Mouse (Mus musculus) cortical plate, adult 2 months (tissue): ENCODE measurements around the gene Zbtb16.

Experiments used
- CTCF ChIP-seq: fragments of 200-500 bp; IDR thresholded peaks from 2 replicates; pipeline ENCODE4 v1.5.1; 2011; ENCODE audit warnings: mild to moderate bottlenecking, control low read depth, low read length; ENCODE audit not compliant: insufficient read depth; ENCODE audit errors: extremely low read depth
- POLR2A ChIP-seq: fragments of 200-500 bp; IDR thresholded peaks from 2 replicates; pipeline ENCODE4 v1.6.1; 2011; ENCODE audit warnings: mild to moderate bottlenecking, low read length, control low read depth; ENCODE audit not compliant: insufficient read depth; ENCODE audit errors: extremely low read depth

DNA sequence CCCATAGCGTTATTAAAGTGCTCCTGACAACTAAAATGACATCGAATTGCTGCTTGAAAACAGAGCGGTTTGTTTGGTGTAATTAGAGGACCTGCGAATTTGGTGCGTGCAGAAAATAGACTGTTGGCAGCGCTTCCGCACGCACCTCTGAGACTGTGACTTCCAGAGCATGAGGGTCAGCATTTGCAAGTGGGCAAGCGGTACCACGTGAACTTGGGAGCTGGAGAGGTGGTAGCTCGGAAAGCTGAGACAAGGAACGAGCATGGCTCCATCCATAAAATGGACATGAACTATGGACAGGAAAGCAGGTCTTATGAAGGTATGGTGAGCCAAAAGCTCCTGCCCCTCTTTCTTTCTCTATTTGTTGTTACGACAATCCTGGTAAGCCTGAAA lies 107.3 kb downstream of the Zbtb16 start:
- no peak for TF ChIP-seq CTCF
- TF ChIP-seq POLR2A, result no peak
